Mouse (Mus musculus) kidney, postnatal 0 days (tissue): Measurements from ENCODE around the gene Hoxc10. TPM values are rescaled to one million over a fixed set of nuclear protein-coding genes. Genes with fewer than 3 reads are reported as not detected.

Experiments used
- ATAC-seq: fragments of 200-750 bp; cut with Nextera tagmentation; replicated peaks from 2 replicates; pipeline ENCODE4 v1.8.0; 2017; ENCODE audit warnings: low read depth, moderate number of reproducible peaks, moderate TSS enrichment, moderate library complexity; ENCODE audit not compliant: low FRiP score
- DNase-seq: peaks from one replicate; pipeline ENCODE4 v3.0.0-alpha.2; 2016; ENCODE audit warnings: low spot score
- H3K27ac ChIP-seq: fragments of 300-500 bp; sonication (generic); 2 replicates; pipeline ENCODE4 v1.5.1; 2014; ENCODE audit warnings: mild to moderate bottlenecking
- H3K27me3 ChIP-seq: fragments of 300-500 bp; sonication (generic); 2 replicates; pipeline ENCODE4 v1.6.1; 2014; ENCODE audit warnings: low read length, mixed read lengths; ENCODE audit not compliant: insufficient read depth
- H3K36me3 ChIP-seq: fragments of 300-500 bp; sonication (generic); 2 replicates; pipeline ENCODE4 v1.6.1; 2014; ENCODE audit warnings: low read length, mixed read lengths; ENCODE audit not compliant: insufficient read depth
- H3K4me1 ChIP-seq: fragments of 300-500 bp; sonication (generic); replicated peaks from 2 replicates; pipeline ENCODE4 v1.6.1; 2014; ENCODE audit warnings: antibody characterized with exemption, low read length, mixed read lengths; ENCODE audit not compliant: insufficient read depth
- H3K4me2 ChIP-seq: fragments of 300-500 bp; sonication (generic); 2 replicates; pipeline ENCODE4 v1.6.1; 2014; ENCODE audit warnings: mild to moderate bottlenecking, low read length, moderate library complexity, mixed read lengths
- H3K4me3 ChIP-seq: fragments of 300-500 bp; sonication (generic); replicated peaks from 2 replicates; pipeline ENCODE4 v1.5.1; 2014; ENCODE audit warnings: low read depth, low read length
- H3K9ac ChIP-seq: fragments of 300-500 bp; sonication (generic); 2 replicates; pipeline ENCODE4 v1.6.1; 2014; ENCODE audit warnings: low read depth, low read length
- H3K9me3 ChIP-seq: fragments of 300-500 bp; sonication (generic); replicated peaks from 2 replicates; pipeline ENCODE4 v1.6.1; 2016; ENCODE audit warnings: low read length, inconsistent platforms, mixed read lengths
- CTCF ChIP-seq: IDR thresholded peaks from 2 replicates; pipeline ENCODE4 v1.5.1; 2016; ENCODE audit warnings: antibody characterized with exemption, low read depth, mild to moderate bottlenecking, moderate library complexity
- whole genome bisulfite sequencing: fragments of 180-500 bp; shearing (Covaris S2); extraction: QIAGEN DNeasy Blood & Tissue Kit; methylation state at CpG from one replicate; pipeline ENCODE4 v1.1.7; 2014; 5-methylcytosine and 5-hydroxymethylcytosine counted together
- polyA plus RNA-seq: library from polyadenylated mRNA; unstranded; fragments of >200 nt; fragmentation: Nextera tagmentation; extraction: Ambion mirVana; gene quantifications from 2 replicates; pipeline ENCODE4 v1.2.1, GENCODE M21; 2015

Hoxc10 gene
- polyA plus RNA-seq, 1 experiment from 2014 or later: 30.6 TPM

GRCm38 (mm10) chr15:102950877-102951276 lies 15.7 kb upstream of the Hoxc10 start:
- H3K9ac ChIP-seq: no peak overlapping the region
- no peaks in the 10 kb centered on the region for H3K9me3 ChIP-seq
- DNase-seq (no peak), ATAC-seq (no peak)
- 33% methylated on average over 2 of the region's 2 CpGs for WGBS
- no peak overlapping the region for H3K4me3 ChIP-seq
- H3K27ac ChIP-seq: no peak overlapping the region
- no peaks in the 10 kb centered on the region for H3K36me3 ChIP-seq
- H3K4me1 ChIP-seq: peaks cover 6% of the 10 kb centered on the region; the same call in 1 of the 2 replicates
- no peak for TF ChIP-seq CTCF
- peaks cover 60% of the 10 kb centered on the region for H3K27me3 ChIP-seq
- no peak overlapping the region for H3K4me2 ChIP-seq

GRCm38 (mm10) chr15:102953561-102953960 lies 13.0 kb upstream of the Hoxc10 start:
- no peak overlapping the region for H3K27ac ChIP-seq
- H3K4me2 ChIP-seq: peak overlapping the region; percentile 85
- DNase-seq (no peak), ATAC-seq (no peak)
- no peaks in the 10 kb centered on the region for H3K9me3 ChIP-seq
- H3K36me3 ChIP-seq: no peaks in the 10 kb centered on the region
- peaks cover 34% of the 10 kb centered on the region for H3K27me3 ChIP-seq
- no peak overlapping the region for H3K9ac ChIP-seq
- 46% methylated on average over 6 of the region's 6 CpGs for WGBS
- TF ChIP-seq CTCF: no peak
- peak overlapping the region; percentile 59 for H3K4me3 ChIP-seq
- peaks cover 13% of the 10 kb centered on the region for H3K4me1 ChIP-seq

- under 1% methylated on average over 56 of the region's 57 CpGs for WGBS
- TF ChIP-seq CTCF: no peak
- DNase-seq: peak; percentile 57
These were observed 12.2 kb upstream of the Hoxc10 start, which contains the start of gene Hoxc11 for GRCm38 (mm10) chr15:102954192-102955006. Hoxc11 (plus strand) TSS chr15:102954427.

GRCm38 (mm10) chr15:102955007-102955382 lies 11.6 kb upstream of the Hoxc10 start:
- H3K27ac ChIP-seq: peak overlapping the region; percentile 82
- peaks cover 28% of the 10 kb centered on the region for H3K27me3 ChIP-seq
- peak overlapping the region; percentile 72 for H3K9ac ChIP-seq
- 0% methylated on average over 28 of the region's 28 CpGs for WGBS
- peaks cover 14% of the 10 kb centered on the region for H3K4me1 ChIP-seq
- peak; percentile 53 for DNase-seq
- peak overlapping the region; percentile 85 for H3K4me2 ChIP-seq
- H3K4me3 ChIP-seq: peak overlapping the region; percentile 59
- no peak for TF ChIP-seq CTCF
- no peaks in the 10 kb centered on the region for H3K36me3 ChIP-seq
- peak; percentile 37; the same call in 1 of the 2 replicates for ATAC-seq
- no peaks in the 10 kb centered on the region for H3K9me3 ChIP-seq

More at GRCm38 (mm10) chr15:102954192-102955006, 12.2 kb upstream of the Hoxc10 start, which contains the start of gene Hoxc11:
- peaks cover 28% of the 10 kb centered on the region for H3K27me3 ChIP-seq
- peak within 1 kb of the TSS; percentile 59 for H3K4me3 ChIP-seq
- no peaks in the 10 kb centered on the region for H3K9me3 ChIP-seq
- ATAC-seq: 0 out of 2 replicates have a peak, but pooled peaks have one; percentile 15
- H3K36me3 ChIP-seq: no peaks in the 10 kb centered on the region
- peak within 1 kb of the TSS; percentile 85 for H3K4me2 ChIP-seq
- peak within 1 kb of the TSS; percentile 82 for H3K27ac ChIP-seq
- peak within 1 kb of the TSS; percentile 72 for H3K9ac ChIP-seq
- H3K4me1 ChIP-seq: peaks cover 13% of the 10 kb centered on the region

- WGBS: 2% methylated on average over 39 of the region's 40 CpGs
- Histone ChIP-seq H3K9ac (peak overlapping the region; percentile 72), H3K4me3 (peak overlapping the region; percentile 59), H3K27me3 (peaks cover 20% of the 10 kb centered on the region), H3K4me2 (peak overlapping the region; percentile 85), H3K9me3 (no peaks in the 10 kb centered on the region), H3K27ac (peak overlapping the region; percentile 82), H3K4me1 (peaks cover 20% of the 10 kb centered on the region), H3K36me3 (no peaks in the 10 kb centered on the region)
- ATAC-seq (no peak), DNase-seq (peak; percentile 65)
- TF ChIP-seq CTCF: no peak
These were observed 10.6 kb upstream of the Hoxc10 start for GRCm38 (mm10) chr15:102955833-102956640.

- Histone ChIP-seq H3K4me2 (peak overlapping the region; percentile 85), H3K36me3 (no peaks in the 10 kb centered on the region), H3K27me3 (peaks cover 14% of the 10 kb centered on the region), H3K27ac (peak overlapping the region; percentile 82; the same call in 1 of the 2 replicates), H3K9ac (peak overlapping the region; percentile 24), H3K4me3 (0 out of 2 replicates have a peak overlapping the region, but pooled peaks have one; percentile 59), H3K9me3 (no peaks in the 10 kb centered on the region), H3K4me1 (peaks cover 26% of the 10 kb centered on the region)
- no peak for TF ChIP-seq CTCF
- peak; percentile 49 for DNase-seq
- ATAC-seq: 0 out of 2 replicates have a peak, but pooled peaks have one; percentile 7
- 13% methylated on average over 12 of the region's 12 CpGs for WGBS
These were observed 9.7 kb upstream of the Hoxc10 start for GRCm38 (mm10) chr15:102956906-102957305.
